Mouse (Mus musculus) neural tube, embryonic 11.5 days (tissue): ENCODE results near the gene Prkcb. TPM values are rescaled to one million over a fixed set of nuclear protein-coding genes. Genes with fewer than 3 reads are reported as not detected.

Experiments
- ATAC-seq: fragments of 200-750 bp; cut with Nextera tagmentation; 2 replicates; pipeline ENCODE4 v1.8.0; 2017; ENCODE audit warnings: moderate number of reproducible peaks, mild to moderate bottlenecking, moderate TSS enrichment, moderate library complexity; ENCODE audit not compliant: insufficient read depth, low FRiP score, low TSS enrichment
- DNase-seq: peaks from one replicate; pipeline ENCODE4 v3.0.0-alpha.2; 2015; ENCODE audit warnings: low spot score
- H3K27ac ChIP-seq: fragments of 300-500 bp; sonication (generic); 2 replicates; pipeline ENCODE4 v1.5.1; 2014; ENCODE audit warnings: low read depth, mild to moderate bottlenecking, low read length
- H3K27me3 ChIP-seq: fragments of 300-500 bp; sonication (generic); 2 replicates; pipeline ENCODE4 v1.6.1; 2014; ENCODE audit warnings: mild to moderate bottlenecking, low read length, mixed read lengths; ENCODE audit not compliant: control insufficient read depth, insufficient read depth
- H3K36me3 ChIP-seq: fragments of 300-500 bp; sonication (generic); 2 replicates; pipeline ENCODE4 v1.6.1; 2014; ENCODE audit warnings: mild to moderate bottlenecking, low read length, moderate library complexity, mixed read lengths; ENCODE audit not compliant: control insufficient read depth, insufficient read depth
- H3K4me1 ChIP-seq: fragments of 300-500 bp; sonication (generic); 2 replicates; pipeline ENCODE4 v1.6.1; 2014; ENCODE audit warnings: low read length, mixed read lengths; ENCODE audit not compliant: control insufficient read depth, insufficient read depth
- H3K4me2 ChIP-seq: fragments of 300-500 bp; sonication (generic); 2 replicates; pipeline ENCODE4 v1.6.1; 2014; ENCODE audit warnings: low read depth, mild to moderate bottlenecking, moderate library complexity
- H3K4me3 ChIP-seq: fragments of 300-500 bp; sonication (generic); 2 replicates; pipeline ENCODE4 v1.5.1; 2014; ENCODE audit warnings: low read depth, low read length
- H3K9ac ChIP-seq: fragments of 300-500 bp; sonication (generic); 2 replicates; pipeline ENCODE4 v1.6.1; 2014; ENCODE audit warnings: mild to moderate bottlenecking, low read length
- H3K9me3 ChIP-seq: fragments of 300-500 bp; sonication (generic); 2 replicates; pipeline ENCODE4 v1.6.1; 2016; ENCODE audit warnings: low read length; ENCODE audit not compliant: control insufficient read depth
- WGBS: fragments of 180-500 bp; shearing (Covaris S2); extraction: QIAGEN DNeasy Blood & Tissue Kit; methylation state at CpG from one replicate; pipeline ENCODE4 v1.1.7; 2014; 5-methylcytosine and 5-hydroxymethylcytosine counted together
- polyA plus RNA-seq: library from polyadenylated mRNA; unstranded; fragments of >200 nt; fragmentation: Nextera tagmentation; extraction: Ambion mirVana; gene quantifications from 2 replicates; pipeline ENCODE4 v1.2.1, GENCODE M21; 2014

The Prkcb gene
- polyA plus RNA-seq, 1 experiment from 2014 or later = 13.4 TPM

- no peaks in the 10 kb centered on the region for H3K36me3 ChIP-seq
- H3K4me3 ChIP-seq = no peak overlapping the region
- no peak overlapping the region for H3K4me2 ChIP-seq
- 60% methylated on average over 18 of the region's 18 CpGs for WGBS
- no peak overlapping the region for H3K9ac ChIP-seq
- DNase-seq (peak; percentile 85), ATAC-seq (peak; percentile 61; the same call in 1 of the 2 replicates)
- no peaks in the 10 kb centered on the region for H3K27me3 ChIP-seq
- H3K27ac ChIP-seq = no peak overlapping the region
- no peaks in the 10 kb centered on the region for H3K9me3 ChIP-seq
- no peaks in the 10 kb centered on the region for H3K4me1 ChIP-seq
Observed at GRCm38 (mm10) chr7:122470370-122471280, 182.1 kb downstream of the Prkcb start.

- no peak for DNase-seq
- ATAC-seq = no peak
- H3K27ac ChIP-seq = no peak overlapping the region
- H3K9me3 ChIP-seq = no peaks in the 10 kb centered on the region
- no peak overlapping the region for H3K4me3 ChIP-seq
- no peak overlapping the region for H3K4me2 ChIP-seq
- no peak overlapping the region for H3K9ac ChIP-seq
- no peaks in the 10 kb centered on the region for H3K27me3 ChIP-seq
- 88% methylated on average over 5 of the region's 5 CpGs for WGBS
- no peaks in the 10 kb centered on the region for H3K4me1 ChIP-seq
- H3K36me3 ChIP-seq = no peaks in the 10 kb centered on the region
Observed at GRCm38 (mm10) chr7:122472223-122472622, 183.7 kb downstream of the Prkcb start.

- no peaks in the 10 kb centered on the region for H3K9me3 ChIP-seq
- no peak for DNase-seq
- no peaks in the 10 kb centered on the region for H3K27me3 ChIP-seq
- H3K36me3 ChIP-seq = no peaks in the 10 kb centered on the region
- H3K4me3 ChIP-seq = no peak overlapping the region
- no peak overlapping the region for H3K9ac ChIP-seq
- H3K27ac ChIP-seq = no peak overlapping the region
- H3K4me2 ChIP-seq = no peak overlapping the region
- peaks cover 7% of the 10 kb centered on the region; the same call in 1 of the 2 replicates for H3K4me1 ChIP-seq
- no peak for ATAC-seq
Observed at GRCm38 (mm10) chr7:122475038-122475437, 186.5 kb downstream of the Prkcb start.

- ATAC-seq = no peak
- 79% methylated on average over 6 of the region's 6 CpGs for WGBS
Observed at GRCm38 (mm10) chr7:122476697-122477096, 188.1 kb downstream of the Prkcb start.

GRCm38 (mm10) chr7:122477118-122477517, 188.6 kb downstream of the Prkcb start:
- H3K27ac ChIP-seq = no peak overlapping the region
- H3K9me3 ChIP-seq = no peaks in the 10 kb centered on the region
- no peak for ATAC-seq
- H3K4me2 ChIP-seq = no peak overlapping the region
- no peaks in the 10 kb centered on the region for H3K27me3 ChIP-seq
- H3K9ac ChIP-seq = no peak overlapping the region
- H3K36me3 ChIP-seq = no peaks in the 10 kb centered on the region
- no peak for DNase-seq
- no peak overlapping the region for H3K4me3 ChIP-seq
- peaks cover 7% of the 10 kb centered on the region; the same call in 1 of the 2 replicates for H3K4me1 ChIP-seq
- 58% methylated on average over 7 of the region's 7 CpGs for WGBS

More at GRCm38 (mm10) chr7:122476697-122477096, 188.1 kb downstream of the Prkcb start:
- Histone ChIP-seq H3K9me3 (no peaks in the 10 kb centered on the region), H3K27ac (no peak overlapping the region), H3K27me3 (no peaks in the 10 kb centered on the region), H3K36me3 (no peaks in the 10 kb centered on the region), H3K4me1 (peaks cover 7% of the 10 kb centered on the region; the same call in 1 of the 2 replicates), H3K4me3 (no peak overlapping the region), H3K4me2 (no peak overlapping the region), H3K9ac (no peak overlapping the region)
- DNase-seq = no peak

GRCm38 (mm10) chr7:122477566-122478564, 189.3 kb downstream of the Prkcb start:
- H3K27me3 ChIP-seq = no peaks in the 10 kb centered on the region
- no peaks in the 10 kb centered on the region for H3K36me3 ChIP-seq
- H3K27ac ChIP-seq = no peak overlapping the region
- no peak overlapping the region for H3K4me3 ChIP-seq
- DNase-seq (peak; percentile 53), ATAC-seq (peak; percentile 64)
- WGBS = 14% methylated on average over 21 of the region's 21 CpGs
- peak overlapping the region; percentile 28 for H3K4me2 ChIP-seq
- peak overlapping the region; percentile 37; the same call in 1 of the 2 replicates for H3K9ac ChIP-seq
- no peaks in the 10 kb centered on the region for H3K9me3 ChIP-seq
- H3K4me1 ChIP-seq = peaks cover 7% of the 10 kb centered on the region; the same call in 1 of the 2 replicates

- no peak for ATAC-seq
- H3K36me3 ChIP-seq = no peaks in the 10 kb centered on the region
- 81% methylated on average over 8 of the region's 8 CpGs for WGBS
Observed at GRCm38 (mm10) chr7:122483949-122484348, 195.4 kb downstream of the Prkcb start.

GRCm38 (mm10) chr7:122487929-122488571, 199.5 kb downstream of the Prkcb start:
- DNase-seq = no peak

More at GRCm38 (mm10) chr7:122483949-122484348, 195.4 kb downstream of the Prkcb start:
- Histone ChIP-seq H3K9me3 (no peaks in the 10 kb centered on the region), H3K27me3 (no peaks in the 10 kb centered on the region), H3K4me1 (no peaks in the 10 kb centered on the region), H3K4me3 (no peak overlapping the region), H3K4me2 (no peak overlapping the region), H3K27ac (no peak overlapping the region), H3K9ac (no peak overlapping the region)
- DNase-seq = no peak

More at GRCm38 (mm10) chr7:122487929-122488571, 199.5 kb downstream of the Prkcb start:
- Histone ChIP-seq H3K27me3 (no peaks in the 10 kb centered on the region), H3K4me1 (0 out of 2 replicates have a peak, but pooled peaks cover 2% of the 10 kb centered on the region), H3K36me3 (no peaks in the 10 kb centered on the region), H3K9me3 (no peaks in the 10 kb centered on the region), H3K4me3 (no peak overlapping the region), H3K9ac (no peak overlapping the region), H3K4me2 (no peak overlapping the region), H3K27ac (no peak overlapping the region)
- no peak for ATAC-seq
- WGBS = 64% methylated on average over 11 of the region's 11 CpGs
